Mouse (Mus musculus): ENCODE measurements around the gene Ubqln4. TPM values are rescaled to one million over a fixed set of nuclear protein-coding genes. Genes with fewer than 3 reads are reported as not detected.
A peak's percentile ranks its signal among the peaks of the same experiment; 100 is the strongest.

Gene Ubqln4
- polyA plus RNA-seq, 1 experiment: not detected

DNA sequence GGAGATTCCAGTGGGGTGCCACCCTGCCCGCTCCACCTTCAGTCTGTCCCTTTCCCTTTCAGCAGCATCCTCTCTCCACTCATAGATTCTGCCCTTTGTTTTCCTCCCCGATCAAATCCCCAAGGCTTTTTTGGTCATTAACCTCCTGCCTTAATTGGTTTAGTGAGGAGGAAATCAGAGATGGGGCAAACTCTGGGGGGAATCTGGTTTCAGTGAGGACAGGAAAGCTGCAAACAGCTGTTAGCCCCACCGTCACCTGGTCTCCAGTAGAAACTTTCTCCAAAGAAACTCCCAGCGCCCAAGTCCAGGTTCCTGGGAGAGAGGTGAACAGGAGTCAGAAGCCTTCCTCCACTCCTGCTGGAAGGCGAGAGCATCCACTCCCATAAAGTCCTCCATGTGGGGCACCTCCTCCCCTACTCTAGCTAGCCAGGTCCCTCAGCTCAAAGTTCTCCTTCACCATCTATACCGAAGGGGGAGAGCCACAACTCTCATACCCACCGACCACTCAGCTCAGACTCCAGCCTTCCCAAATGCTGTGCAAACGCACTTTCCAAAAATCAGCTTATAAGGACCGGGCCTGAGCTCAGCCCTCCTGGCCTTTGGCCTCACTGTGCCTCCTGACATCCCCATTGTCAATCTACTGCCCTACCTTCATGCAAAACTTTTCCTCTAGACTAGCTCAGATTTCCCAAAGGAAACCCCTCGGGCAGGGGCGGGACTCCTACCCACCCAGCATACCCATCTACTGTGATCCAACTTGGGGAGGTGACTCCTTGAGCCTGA is 23.3 kb upstream of the Ubqln4 start:
- no peak for TF ChIP-seq POLR2A (IDR thresholded peaks at IDR 0.05; ENCODE audit: insufficient read depth, low read depth, low read length)
- no peak for TF ChIP-seq CTCF (IDR thresholded peaks at IDR 0.05; ENCODE audit: insufficient read depth, low read depth, low read length)
- Histone ChIP-seq H3K27ac (ENCODE audit: insufficient read depth, low read depth, low read length) (no peak overlapping the region), H3K4me1 (ENCODE audit: control insufficient read depth, insufficient read depth, low read length) (peaks cover 35% of the 10 kb centered on the region), H3K4me3 (ENCODE audit: insufficient read depth, low read depth, low read length) (peak overlapping the region; percentile 12)
- WGBS: 37% methylated on average over 11 of the region's 11 CpGs

DNA sequence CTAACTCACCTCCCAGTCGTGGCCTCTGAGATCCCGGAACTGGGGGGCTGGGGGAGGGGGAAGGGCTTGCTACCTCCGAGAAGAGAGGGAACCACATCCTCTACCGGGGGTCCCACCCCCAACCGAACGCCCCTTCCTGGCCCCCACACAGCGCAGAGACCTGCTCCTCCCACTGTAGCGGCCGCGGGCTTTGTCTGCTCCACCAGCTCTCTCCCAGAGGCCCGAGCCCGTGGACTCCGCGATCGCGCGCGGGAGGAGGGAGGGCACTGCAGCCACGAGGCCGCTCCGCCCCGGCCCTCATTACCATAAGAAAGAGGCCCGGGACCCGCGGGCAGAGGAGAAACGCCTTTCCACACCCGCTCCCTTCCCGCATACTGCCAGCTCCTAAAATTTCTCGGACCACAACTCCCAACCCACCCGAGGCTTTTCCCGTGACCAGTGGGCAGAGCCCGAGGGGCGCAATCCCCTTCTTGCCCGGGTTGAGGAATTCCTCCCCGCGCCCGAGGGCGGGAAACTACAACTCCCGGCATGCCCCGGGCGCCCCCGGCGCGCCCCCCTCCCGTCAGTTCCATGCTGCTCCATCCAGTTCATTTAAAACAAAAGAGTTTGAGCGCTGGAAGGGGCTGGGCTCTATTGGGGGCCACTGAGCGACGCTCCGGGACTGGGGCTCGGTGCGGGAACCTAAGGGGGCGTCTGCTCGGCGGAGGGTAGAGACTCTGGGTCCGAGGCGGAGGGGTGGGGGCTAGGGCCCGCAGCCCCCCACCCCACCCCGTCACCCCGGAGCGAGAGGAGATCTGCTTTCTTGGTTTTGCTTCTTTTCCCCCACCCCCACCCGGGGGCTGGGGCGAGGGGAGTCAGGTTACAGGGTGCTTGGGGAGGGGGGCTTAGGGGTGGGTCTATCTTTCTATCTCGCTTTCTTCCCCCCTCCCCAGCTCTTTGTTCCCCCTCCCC is 21.9 kb upstream of the Ubqln4 start:
- H3K4me3 ChIP-seq (ENCODE audit: insufficient read depth, low read depth, low read length): peak overlapping the region; percentile 98
- H3K4me1 ChIP-seq (ENCODE audit: control insufficient read depth, insufficient read depth, low read length): peaks cover 38% of the 10 kb centered on the region
- WGBS: under 1% methylated on average over 62 of the region's 63 CpGs

DNA sequence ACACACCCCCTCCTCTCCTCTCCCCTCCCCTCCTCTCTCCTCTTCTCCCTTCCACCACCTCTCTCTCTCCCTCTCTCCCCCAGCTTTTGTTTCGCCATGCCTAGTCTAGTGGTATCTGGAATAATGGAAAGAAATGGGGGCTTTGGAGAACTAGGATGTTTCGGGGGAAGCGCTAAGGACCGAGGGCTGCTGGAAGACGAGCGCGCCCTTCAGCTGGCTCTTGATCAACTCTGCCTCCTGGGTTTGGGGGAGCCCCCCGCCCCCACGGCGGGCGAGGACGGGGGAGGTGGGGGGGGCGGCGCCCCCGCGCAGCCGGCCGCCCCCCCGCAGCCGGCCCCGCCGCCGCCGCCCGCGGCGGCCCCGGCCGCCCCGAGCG is 21.3 kb upstream of the Ubqln4 start, which contains the start of gene Mex3a:
Gene Mex3a, plus strand, starts transcription at position 97 of the 376 bp plus-strand sequence.
- H3K27ac ChIP-seq (ENCODE audit: insufficient read depth, low read depth, low read length): peak within 1 kb of the TSS; percentile 88
- TF ChIP-seq CTCF (IDR thresholded peaks at IDR 0.05; ENCODE audit: insufficient read depth, low read depth, low read length): no peak
- no peak for TF ChIP-seq POLR2A (IDR thresholded peaks at IDR 0.05; ENCODE audit: insufficient read depth, low read depth, low read length)
- WGBS: 16% methylated on average over 29 of the region's 31 CpGs
- H3K4me1 ChIP-seq (ENCODE audit: control insufficient read depth, insufficient read depth, low read length): peaks cover 42% of the 10 kb centered on the region
- peak within 1 kb of the TSS; percentile 98 for H3K4me3 ChIP-seq (ENCODE audit: insufficient read depth, low read depth, low read length)

More for the DNA sequence above, 21.9 kb upstream of the Ubqln4 start:
- H3K27ac ChIP-seq (ENCODE audit: insufficient read depth, low read depth, low read length): peak overlapping the region; percentile 88
- TF ChIP-seq POLR2A (IDR thresholded peaks at IDR 0.05; ENCODE audit: insufficient read depth, low read depth, low read length) (peak; percentile 45), CTCF (IDR thresholded peaks at IDR 0.05; ENCODE audit: insufficient read depth, low read depth, low read length) (no peak)

DNA sequence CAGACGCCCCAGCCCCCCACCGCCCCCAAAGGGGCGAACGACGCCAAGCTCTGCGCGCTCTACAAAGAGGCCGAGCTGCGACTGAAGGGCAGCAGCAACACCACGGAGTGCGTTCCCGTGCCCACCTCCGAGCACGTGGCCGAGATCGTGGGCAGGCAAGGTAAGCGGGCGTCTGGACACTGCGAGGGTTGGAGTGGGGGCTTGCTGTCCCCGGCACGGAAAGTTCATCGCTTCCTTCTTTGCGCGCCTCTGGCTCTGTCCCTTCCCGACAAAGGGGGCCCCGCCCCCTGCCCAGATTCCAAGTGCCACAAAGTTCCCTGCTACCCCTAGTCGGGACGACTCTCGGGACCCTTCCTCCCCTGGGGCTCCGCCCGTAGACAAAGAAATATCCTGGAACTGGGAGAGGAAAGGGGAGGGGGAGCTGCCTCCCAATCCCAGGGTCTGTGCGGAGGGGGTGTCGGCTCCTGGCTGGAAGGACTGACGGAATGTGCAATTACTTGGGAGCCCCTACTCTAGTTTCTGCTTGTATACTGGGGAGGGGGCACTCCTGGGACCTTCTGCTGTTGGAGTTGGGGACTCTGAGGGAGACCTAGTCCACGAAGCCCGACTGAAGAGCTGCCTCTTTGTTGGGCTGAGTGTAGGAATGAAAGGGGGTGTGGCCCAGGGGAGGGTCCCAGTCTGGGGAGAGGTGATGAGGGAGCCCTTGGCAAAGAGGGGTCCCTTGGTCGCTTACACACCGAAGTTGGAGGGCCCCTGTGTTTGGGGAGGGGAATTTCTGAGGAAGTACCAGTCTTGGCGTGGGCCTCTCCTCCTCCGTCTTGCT is 20.7 kb upstream of the Ubqln4 start:
- WGBS: 4% methylated on average over 40 of the region's 40 CpGs
- peaks cover 38% of the 10 kb centered on the region for H3K4me1 ChIP-seq (ENCODE audit: control insufficient read depth, insufficient read depth, low read length)
- H3K27ac ChIP-seq (ENCODE audit: insufficient read depth, low read depth, low read length): no peak overlapping the region
- peak overlapping the region; percentile 98 for H3K4me3 ChIP-seq (ENCODE audit: insufficient read depth, low read depth, low read length)
- TF ChIP-seq POLR2A (IDR thresholded peaks at IDR 0.05; ENCODE audit: insufficient read depth, low read depth, low read length) (no peak), CTCF (IDR thresholded peaks at IDR 0.05; ENCODE audit: insufficient read depth, low read depth, low read length) (no peak)

DNA sequence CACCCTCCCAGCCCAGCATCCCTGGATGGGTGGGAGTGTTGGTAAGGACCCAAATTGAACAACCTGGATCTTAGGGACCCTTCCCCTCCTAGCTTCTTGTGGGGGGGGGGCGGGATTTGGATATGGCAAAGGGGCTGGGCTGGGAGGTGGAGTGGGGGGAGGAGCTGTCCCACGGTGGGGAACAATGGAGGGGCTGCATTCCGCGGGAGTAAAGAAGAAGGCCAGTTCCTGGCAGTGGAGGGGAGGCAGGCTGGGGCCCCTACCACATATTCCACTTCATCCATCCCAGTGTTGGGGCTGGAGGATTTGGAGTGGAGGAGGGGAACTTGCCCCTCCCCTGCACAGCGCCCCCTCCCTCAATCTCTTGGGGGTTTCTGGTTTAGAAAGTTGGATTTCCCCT is 19.9 kb upstream of the Ubqln4 start:
- no peak overlapping the region for H3K27ac ChIP-seq (ENCODE audit: insufficient read depth, low read depth, low read length)
- TF ChIP-seq CTCF (IDR thresholded peaks at IDR 0.05; ENCODE audit: insufficient read depth, low read depth, low read length): no peak
- TF ChIP-seq POLR2A (IDR thresholded peaks at IDR 0.05; ENCODE audit: insufficient read depth, low read depth, low read length): no peak
- 10% methylated on average over 5 of the region's 5 CpGs for WGBS
- peaks cover 38% of the 10 kb centered on the region for H3K4me1 ChIP-seq (ENCODE audit: control insufficient read depth, insufficient read depth, low read length)
- peak overlapping the region; percentile 98; the same call in 1 of the 2 replicates for H3K4me3 ChIP-seq (ENCODE audit: insufficient read depth, low read depth, low read length)

DNA sequence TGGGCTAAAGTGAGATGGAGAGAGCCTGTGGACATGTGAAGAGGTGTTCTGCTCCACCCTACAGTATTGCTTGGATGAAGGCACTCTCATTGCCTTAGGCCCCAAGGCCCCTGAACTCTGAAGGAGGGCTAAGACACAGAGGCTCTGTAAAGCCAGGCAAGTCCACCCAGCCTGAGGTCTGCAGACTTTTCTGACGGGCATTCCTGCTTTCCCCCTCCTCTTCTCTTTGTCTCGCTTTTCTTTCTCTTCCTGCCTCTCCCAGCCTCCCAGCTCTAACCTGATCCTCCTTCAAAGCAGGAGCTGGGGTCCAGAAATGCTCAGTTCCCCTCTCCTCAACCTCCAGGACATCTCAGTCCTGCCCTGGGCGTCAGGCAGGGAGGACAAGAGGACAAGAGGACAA is 18.6 kb upstream of the Ubqln4 start:
- WGBS: 53% methylated on average over 3 of the region's 3 CpGs
- Histone ChIP-seq H3K4me3 (ENCODE audit: insufficient read depth, low read depth, low read length) (no peak overlapping the region), H3K4me1 (ENCODE audit: control insufficient read depth, insufficient read depth, low read length) (peaks cover 33% of the 10 kb centered on the region), H3K27ac (ENCODE audit: insufficient read depth, low read depth, low read length) (no peak overlapping the region)
- TF ChIP-seq POLR2A (IDR thresholded peaks at IDR 0.05; ENCODE audit: insufficient read depth, low read depth, low read length) (no peak), CTCF (IDR thresholded peaks at IDR 0.05; ENCODE audit: insufficient read depth, low read depth, low read length) (no peak)

DNA sequence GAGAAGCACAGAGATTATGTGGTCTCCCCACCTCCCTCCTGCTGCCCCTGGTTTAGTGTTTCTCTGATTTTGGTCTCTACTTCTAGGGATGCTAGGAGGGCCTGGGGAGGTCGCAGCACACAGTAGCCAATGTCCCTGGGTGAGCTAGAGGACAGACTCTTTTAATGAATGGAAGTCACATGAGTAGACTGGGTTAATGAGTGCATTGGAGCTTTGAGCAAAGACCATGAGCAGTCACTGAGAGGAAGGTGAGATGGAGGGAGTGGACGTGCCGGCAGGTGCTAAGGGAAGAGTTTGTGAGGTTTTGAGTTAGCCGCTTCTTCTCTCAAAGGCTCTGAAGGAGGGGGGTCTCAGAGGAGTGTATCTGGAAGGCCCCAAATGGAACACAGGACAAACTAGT is 18.0 kb upstream of the Ubqln4 start:
- no peak for TF ChIP-seq POLR2A (IDR thresholded peaks at IDR 0.05; ENCODE audit: insufficient read depth, low read depth, low read length)
- no peak for TF ChIP-seq CTCF (IDR thresholded peaks at IDR 0.05; ENCODE audit: insufficient read depth, low read depth, low read length)
- peaks cover 29% of the 10 kb centered on the region for H3K4me1 ChIP-seq (ENCODE audit: control insufficient read depth, insufficient read depth, low read length)
- no peak overlapping the region for H3K27ac ChIP-seq (ENCODE audit: insufficient read depth, low read depth, low read length)
- 86% methylated on average over 4 of the region's 4 CpGs for WGBS
- no peak overlapping the region for H3K4me3 ChIP-seq (ENCODE audit: insufficient read depth, low read depth, low read length)
